Mouse (Mus musculus) gastrocnemius, adult 18-20 months (tissue): ENCODE data around the gene Shisa6. TPM values are rescaled to one million over a fixed set of nuclear protein-coding genes. Genes with fewer than 3 reads are reported as not detected.

Source experiments
- DNase-seq: peaks from one replicate; pipeline ENCODE4 v3.0.0; 2021; ENCODE audit warnings: low spot score
- total RNA-seq, 2 experiments: library from RNA; stranded (reverse); gene quantifications; 2 replicates each; pipeline ENCODE4 v1.2.3; 2021

The Shisa6 gene
- total RNA-seq, 2 experiments from 2014 or later: 0.05 to 0.14 TPM

DNA sequence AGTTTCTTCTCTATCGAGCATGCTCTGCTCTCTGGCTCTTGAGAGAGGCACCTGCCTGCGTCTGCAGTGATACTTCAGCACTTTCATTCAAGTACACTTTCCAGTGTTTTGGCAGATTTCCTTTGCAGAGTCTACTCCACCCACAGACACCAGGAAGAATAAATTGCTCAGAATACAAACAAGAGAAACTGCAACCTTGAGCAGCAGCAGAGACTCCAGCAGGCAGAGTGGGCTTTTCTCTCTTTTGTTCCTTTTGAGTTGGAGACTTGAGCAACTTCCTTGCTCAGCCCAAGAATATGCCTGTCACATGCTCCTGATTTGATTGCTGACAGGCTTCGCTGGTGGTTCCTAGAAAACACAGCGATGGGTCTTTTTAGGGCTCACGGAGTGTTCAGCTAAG is 278.6 kb downstream of the Shisa6 start:
- no peak for DNase-seq

DNA sequence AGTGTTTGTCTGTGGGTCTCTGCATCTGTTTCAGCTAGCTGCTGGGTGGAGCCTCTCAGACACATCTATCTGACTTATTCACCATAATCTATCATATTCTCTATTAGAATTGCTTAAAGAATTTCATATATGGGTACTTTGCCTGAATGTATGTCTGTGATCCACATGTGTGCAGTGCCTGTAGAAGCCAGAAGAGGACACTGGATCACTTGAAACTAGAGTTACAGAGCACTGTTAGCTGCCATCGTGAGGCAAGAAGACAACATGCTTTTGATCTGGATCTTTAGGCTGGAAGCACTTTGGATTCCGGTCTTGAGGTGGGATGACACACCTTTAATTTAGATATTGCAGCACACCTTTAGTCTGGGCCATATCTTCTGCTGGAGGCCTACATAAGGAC is 289.2 kb downstream of the Shisa6 start:
- DNase-seq: no peak

DNA sequence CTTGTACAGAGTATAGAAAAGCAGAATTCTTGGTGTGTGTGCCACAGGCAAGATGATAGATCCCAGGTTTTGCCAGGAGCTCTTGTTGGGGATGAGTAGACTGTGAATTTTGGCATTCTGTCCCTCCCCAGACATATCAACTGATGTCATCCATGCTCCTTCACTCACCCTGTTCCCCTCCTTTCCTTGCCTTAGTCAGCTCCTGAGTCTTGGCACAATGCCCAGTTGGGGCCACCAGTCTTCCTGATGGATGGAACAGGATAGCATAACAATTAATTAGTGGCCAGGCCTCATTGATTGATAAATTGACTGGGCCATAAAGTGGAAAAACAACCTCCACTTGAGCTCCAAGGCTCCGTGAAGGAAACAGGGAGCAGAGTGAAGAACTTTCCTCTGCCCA is 292.9 kb downstream of the Shisa6 start:
- DNase-seq: no peak

DNA sequence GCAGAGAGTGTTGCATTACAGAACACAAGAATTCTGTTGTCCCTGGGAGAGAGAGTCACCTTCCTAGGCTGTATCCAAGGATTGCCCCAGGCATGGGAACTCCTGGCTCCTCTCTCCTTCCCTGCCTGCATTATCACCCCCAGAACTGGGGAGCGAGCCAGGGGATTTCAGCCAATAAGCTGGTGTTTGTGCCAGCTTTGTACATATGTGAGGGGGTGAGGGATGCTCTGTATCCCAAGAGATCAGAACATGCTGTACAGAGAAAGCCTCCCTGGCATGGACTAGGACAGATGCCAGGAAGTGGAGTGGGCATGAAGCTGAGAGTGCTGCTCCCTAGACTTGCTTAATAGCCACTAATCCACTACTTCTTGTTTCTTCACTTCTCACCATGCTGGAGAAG is 303.6 kb downstream of the Shisa6 start:
- no peak for DNase-seq

DNA sequence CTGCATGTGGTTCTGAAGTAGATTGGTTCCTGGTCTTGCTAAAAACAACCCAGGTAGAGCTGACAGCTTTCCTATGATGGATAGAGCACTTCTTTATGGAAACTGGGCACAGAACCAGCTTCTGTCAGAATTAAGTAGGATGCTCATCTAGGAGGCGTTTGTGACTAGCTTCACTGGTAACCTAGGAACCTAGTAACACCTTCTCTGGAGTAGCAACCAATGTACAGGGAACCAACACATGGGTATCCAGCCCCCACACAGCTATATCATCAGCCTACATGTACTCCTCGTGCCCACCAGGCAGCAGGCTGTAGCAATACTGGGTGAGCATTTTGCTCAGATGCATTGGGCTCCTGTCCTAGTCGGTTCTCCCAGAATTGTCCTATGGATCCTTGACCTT is 307.3 kb downstream of the Shisa6 start:
- DNase-seq: no peak

DNA sequence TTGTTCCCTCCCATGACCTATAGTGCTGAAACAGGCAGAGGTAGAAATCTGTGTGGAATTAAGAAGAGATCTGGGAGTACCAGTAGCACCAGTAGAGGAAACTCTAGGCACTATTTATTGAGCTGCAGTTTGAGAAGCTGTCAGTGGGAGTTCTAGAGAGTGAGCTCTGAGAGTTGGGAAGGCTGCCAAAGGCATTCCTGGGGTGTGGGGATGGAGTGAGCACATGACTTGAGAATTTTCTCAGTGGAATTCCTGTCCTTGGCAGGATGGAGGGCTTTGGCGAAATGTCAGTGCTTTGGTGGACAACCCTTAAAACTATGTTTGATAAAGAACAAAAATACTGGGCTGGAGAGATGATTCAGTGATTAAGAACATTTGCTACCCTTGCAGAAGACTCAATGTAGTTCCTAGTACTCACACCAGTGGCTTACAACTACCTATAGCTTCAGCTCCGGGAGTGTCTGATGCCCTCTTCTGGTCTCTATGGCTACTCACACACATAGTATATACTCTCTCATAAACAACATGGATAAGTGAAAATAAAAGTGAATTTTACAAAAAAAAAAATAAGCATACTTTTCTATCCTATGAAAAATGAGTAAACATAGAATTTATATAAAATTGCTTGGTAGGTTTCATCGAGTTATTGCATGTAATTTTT is 337.0 kb downstream of the Shisa6 start:
- DNase-seq: peak; percentile 62

DNA sequence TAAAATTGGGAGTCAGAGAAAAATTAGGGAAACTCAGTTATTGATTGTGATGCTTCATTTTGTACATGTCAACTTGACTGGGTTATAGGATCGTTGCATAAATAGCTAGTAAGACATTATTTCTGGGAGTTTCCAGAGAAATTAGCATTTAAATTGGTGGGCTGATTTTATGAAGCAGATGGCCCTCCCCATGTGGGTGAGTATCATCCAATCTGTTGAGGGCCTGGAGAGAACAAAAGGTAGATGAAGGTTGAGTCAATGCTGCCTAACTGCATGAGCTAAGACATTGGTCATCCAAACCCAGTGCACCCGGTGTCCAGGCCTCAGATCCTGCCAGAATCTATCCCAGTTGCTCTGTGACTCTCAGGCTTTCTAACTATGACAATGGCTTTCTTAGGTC is 337.6 kb downstream of the Shisa6 start:
- DNase-seq: no peak

DNA sequence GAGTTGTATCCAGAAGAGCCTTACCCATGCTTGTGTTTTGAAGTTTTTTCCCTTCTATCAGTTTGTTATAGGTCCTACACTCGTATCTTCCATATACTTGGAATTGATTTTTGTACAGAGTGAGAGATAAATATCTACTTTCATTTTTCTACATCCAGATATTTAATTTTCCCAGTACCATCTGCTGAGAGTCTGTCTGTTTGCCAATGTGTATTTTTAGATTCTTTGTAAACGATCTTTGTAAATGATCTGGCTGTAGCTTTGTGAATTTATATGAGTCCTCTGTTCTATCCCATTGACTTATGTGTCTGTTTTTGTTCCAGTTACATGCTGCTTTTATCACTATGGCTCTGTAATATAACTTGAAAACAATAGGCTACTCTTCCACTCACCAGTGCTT is 348.0 kb downstream of the Shisa6 start:
- no peak for DNase-seq

DNA sequence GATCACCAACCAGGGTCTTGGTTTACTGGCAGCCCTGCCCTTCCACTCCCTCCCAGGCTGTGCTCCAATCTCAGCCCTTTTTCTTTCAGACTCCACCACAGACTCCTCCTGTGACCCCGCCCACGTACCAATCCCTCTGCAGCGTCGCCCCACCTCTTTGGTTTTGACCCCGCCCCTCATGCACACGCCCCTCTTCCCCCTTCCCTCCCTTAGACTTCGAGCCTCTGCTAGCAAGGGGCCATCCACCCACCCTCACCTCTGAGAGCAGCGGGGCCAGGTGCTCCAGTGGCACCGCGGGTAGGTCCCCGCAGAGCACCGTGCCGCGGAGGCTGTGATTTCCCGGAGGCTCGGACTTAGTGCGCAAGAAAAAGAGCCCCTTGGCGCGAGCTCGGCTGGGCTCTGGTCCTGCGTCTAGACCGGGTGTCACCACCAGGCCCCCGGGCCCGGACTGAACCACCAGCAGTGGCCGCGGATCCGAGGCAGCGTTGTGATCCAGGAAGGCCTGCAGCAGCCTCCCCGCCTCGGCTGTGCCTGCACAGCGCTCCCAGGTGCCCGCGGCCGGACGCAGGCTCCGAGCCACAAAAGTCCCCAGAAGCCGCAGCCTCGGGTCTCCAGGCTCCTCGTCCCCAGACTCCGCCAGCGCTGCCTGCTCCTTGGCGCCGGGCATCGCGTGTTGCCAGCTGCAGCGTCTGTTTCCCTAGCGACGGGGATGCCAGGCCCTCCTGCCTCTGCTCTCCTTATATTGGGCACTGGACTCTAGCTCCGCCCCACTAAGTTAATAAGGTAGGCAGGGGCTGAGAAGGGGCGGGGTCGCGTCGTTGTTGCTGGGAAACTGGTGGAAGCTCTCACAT is 357.7 kb downstream of the Shisa6 start, which contains the start of gene Dnah9:
Gene Dnah9 (minus strand): TSS at position 751 of the 851 bp plus-strand sequence.
- peak; percentile 15 for DNase-seq

DNA sequence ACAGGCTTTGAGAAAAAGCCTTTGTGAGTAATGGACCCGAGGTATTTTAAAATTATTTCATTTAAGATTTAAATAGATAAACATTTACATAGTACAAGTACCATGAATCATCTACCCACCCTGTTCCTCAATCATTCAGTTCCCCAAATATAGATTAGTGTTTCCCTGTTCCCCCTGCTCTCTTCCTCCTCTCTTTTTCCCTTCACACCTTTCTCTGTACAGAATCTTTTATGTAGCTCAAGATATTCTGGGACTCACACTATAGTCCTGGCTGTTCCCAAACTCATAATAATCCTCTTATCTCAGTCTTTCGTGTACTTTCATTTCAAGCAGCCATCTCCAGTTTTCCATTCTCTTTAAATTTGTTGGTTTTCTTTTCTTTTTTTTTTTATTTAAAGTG is 361.7 kb downstream of the Shisa6 start:
- no peak for DNase-seq
